Mouse (Mus musculus) intestine, embryonic 15.5 days (tissue): Measurements from ENCODE around the gene Enthd1. TPM values are rescaled to one million over a fixed set of nuclear protein-coding genes. Genes with fewer than 3 reads are reported as not detected.
"Not testable (repeated sequence)": the region's sequence is repeated elsewhere in the genome, so short reads cannot be mapped to it uniquely, and the experiment has no call there.

Experiments used
- ATAC-seq: fragments of 200-750 bp; cut with Nextera tagmentation; 2 replicates; pipeline ENCODE4 v1.8.0; 2017; ENCODE audit warnings: moderate TSS enrichment, moderate library complexity
- H3K27ac ChIP-seq: fragments of 300-500 bp; sonication (generic); 2 replicates; pipeline ENCODE4 v1.5.1; 2015; ENCODE audit warnings: mild to moderate bottlenecking, inconsistent platforms
- H3K27me3 ChIP-seq: fragments of 300-500 bp; sonication (generic); replicated peaks from 2 replicates; pipeline ENCODE4 v1.6.1; 2015; ENCODE audit warnings: inconsistent platforms
- H3K36me3 ChIP-seq: fragments of 300-500 bp; sonication (generic); 2 replicates; pipeline ENCODE4 v1.6.1; 2015; ENCODE audit warnings: inconsistent platforms
- H3K4me1 ChIP-seq: fragments of 300-500 bp; sonication (generic); replicated peaks from 2 replicates; pipeline ENCODE4 v1.6.1; 2015; ENCODE audit warnings: inconsistent platforms
- H3K4me2 ChIP-seq: fragments of 300-500 bp; sonication (generic); replicated peaks from 2 replicates; pipeline ENCODE4 v1.6.1; 2015; ENCODE audit warnings: mild to moderate bottlenecking, inconsistent platforms
- H3K4me3 ChIP-seq: fragments of 300-500 bp; sonication (generic); replicated peaks from 2 replicates; pipeline ENCODE4 v1.5.1; 2015; ENCODE audit warnings: inconsistent platforms
- H3K9ac ChIP-seq: fragments of 300-500 bp; sonication (generic); 2 replicates; pipeline ENCODE4 v1.6.1; 2015; ENCODE audit warnings: inconsistent platforms
- H3K9me3 ChIP-seq: fragments of 300-500 bp; sonication (generic); 2 replicates; pipeline ENCODE4 v1.6.1; 2016; ENCODE audit warnings: inconsistent platforms
- WGBS: fragments of 180-500 bp; shearing (Covaris S2); methylation state at CpG from one replicate; pipeline ENCODE4 v1.1.7; 2015; 5-methylcytosine and 5-hydroxymethylcytosine counted together
- polyA plus RNA-seq: library from polyadenylated mRNA; unstranded; fragments of >200 nt; fragmentation: Nextera tagmentation; extraction: Ambion mirVana; gene quantifications from 2 replicates; pipeline ENCODE4 v1.2.1, GENCODE M21; 2015

The Enthd1 gene
- polyA plus RNA-seq, 1 experiment from 2014 or later: not detected

- no peaks in the 10 kb centered on the region for H3K27me3 ChIP-seq
- no peak overlapping the region for H3K27ac ChIP-seq
- no peak overlapping the region for H3K4me3 ChIP-seq
- no peaks in the 10 kb centered on the region for H3K36me3 ChIP-seq
- ATAC-seq: no peak
- H3K9me3 ChIP-seq: no peaks in the 10 kb centered on the region
- 0 out of 2 replicates have a peak, but pooled peaks cover 4% of the 10 kb centered on the region for H3K4me1 ChIP-seq
- H3K9ac ChIP-seq: no peak overlapping the region
- H3K4me2 ChIP-seq: no peak overlapping the region
- WGBS: 93% methylated on average over 5 of the region's 5 CpGs
These were observed 45.0 kb downstream of the Enthd1 start for GRCm38 (mm10) chr15:80519931-80520330.

DNA sequence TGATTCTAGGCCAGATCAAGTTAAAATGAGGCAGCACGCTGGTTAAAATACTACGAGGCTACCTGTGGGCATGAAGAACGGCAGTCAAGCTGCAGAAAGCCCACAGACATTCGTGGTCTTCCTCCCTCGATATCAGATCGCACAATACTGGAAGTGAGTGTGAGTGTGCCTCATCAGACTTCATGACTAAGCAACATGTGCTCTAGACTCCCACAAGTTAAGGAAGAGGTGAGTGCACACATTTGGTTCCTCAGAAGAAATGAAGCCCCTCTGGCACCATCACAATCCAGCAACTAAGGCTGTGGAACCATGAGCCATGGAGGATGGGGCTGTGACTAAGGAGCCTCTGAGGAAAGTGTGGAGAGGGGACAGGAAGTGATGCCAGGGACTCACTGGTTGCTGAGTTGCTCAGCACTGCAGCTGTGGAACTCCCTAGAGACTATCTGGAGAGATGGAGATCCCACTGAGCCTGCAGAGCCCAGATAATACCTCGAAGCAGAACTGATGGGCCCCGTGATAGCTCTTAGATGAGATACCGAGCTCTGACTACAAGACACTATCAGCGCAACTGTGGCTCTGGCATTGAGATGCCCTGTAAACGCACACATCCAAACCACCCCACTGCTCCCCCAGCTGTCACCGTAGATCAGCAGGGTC lies 46.3 kb downstream of the Enthd1 start:
- Histone ChIP-seq H3K27ac (no peak overlapping the region), H3K9ac (0 out of 2 replicates have a peak overlapping the region, but pooled peaks have one; percentile 13), H3K4me3 (no peak overlapping the region), H3K36me3 (no peaks in the 10 kb centered on the region), H3K9me3 (no peaks in the 10 kb centered on the region), H3K4me1 (0 out of 2 replicates have a peak, but pooled peaks cover 4% of the 10 kb centered on the region), H3K4me2 (no peak overlapping the region), H3K27me3 (no peaks in the 10 kb centered on the region)
- 84% methylated on average over 12 of the region's 12 CpGs for WGBS
- no peak for ATAC-seq

DNA sequence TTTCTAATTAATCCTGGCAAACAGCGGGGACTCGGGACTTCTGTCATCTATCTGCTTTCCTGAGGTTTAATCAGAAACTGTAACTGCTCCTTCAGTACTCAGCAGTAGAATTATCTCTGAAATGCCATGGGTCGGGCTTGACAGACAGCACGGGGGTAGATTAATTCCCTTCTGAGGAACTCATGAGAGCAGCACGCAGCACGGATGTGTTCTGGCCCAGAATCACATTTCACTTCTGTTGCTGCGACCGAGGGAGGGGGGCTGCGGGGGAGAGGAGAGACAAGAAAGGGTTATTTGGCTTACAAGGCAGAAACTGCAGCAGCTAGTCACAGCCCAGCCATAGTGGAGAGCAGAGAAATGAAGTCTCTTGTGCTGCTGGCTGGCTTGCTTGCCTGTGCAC lies 47.0 kb downstream of the Enthd1 start:
- 0 out of 2 replicates have a peak, but pooled peaks have one; percentile 31 for ATAC-seq
- Histone ChIP-seq H3K9me3 (no peaks in the 10 kb centered on the region), H3K36me3 (no peaks in the 10 kb centered on the region), H3K27ac (no peak overlapping the region), H3K27me3 (no peaks in the 10 kb centered on the region), H3K4me2 (0 out of 2 replicates have a peak overlapping the region, but pooled peaks have one; percentile 28), H3K9ac (0 out of 2 replicates have a peak overlapping the region, but pooled peaks have one; percentile 13), H3K4me1 (0 out of 2 replicates have a peak, but pooled peaks cover 4% of the 10 kb centered on the region), H3K4me3 (no peak overlapping the region)
- 34% methylated on average over 9 of the region's 9 CpGs for WGBS

DNA sequence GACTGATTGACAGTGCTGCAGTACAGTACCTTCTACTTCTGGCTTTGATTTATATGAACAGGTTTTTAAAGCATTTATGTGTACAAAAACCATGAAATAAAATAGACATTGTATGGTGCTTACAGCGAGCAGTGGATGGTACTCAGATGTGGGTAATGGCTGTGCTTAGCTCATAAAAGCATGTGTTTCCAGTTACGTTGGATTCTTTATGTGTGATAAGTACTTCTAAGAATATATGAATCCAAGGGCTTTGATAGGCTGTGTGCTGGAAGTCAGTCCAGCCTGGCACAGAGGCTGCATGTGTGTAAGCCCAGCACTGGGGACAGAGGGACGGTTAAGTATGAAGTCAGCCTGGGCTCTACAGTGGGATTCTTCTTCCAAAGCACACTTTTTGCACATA lies 48.4 kb downstream of the Enthd1 start:
- H3K27me3 ChIP-seq: no peaks in the 10 kb centered on the region
- H3K9ac ChIP-seq: no peak overlapping the region
- H3K36me3 ChIP-seq: no peaks in the 10 kb centered on the region
- no peaks in the 10 kb centered on the region for H3K9me3 ChIP-seq
- 80% methylated on average over 3 of the region's 3 CpGs for WGBS
- H3K4me3 ChIP-seq: no peak overlapping the region
- no peak for ATAC-seq
- no peak overlapping the region for H3K27ac ChIP-seq
- H3K4me1 ChIP-seq: 0 out of 2 replicates have a peak, but pooled peaks cover 4% of the 10 kb centered on the region
- H3K4me2 ChIP-seq: no peak overlapping the region

DNA sequence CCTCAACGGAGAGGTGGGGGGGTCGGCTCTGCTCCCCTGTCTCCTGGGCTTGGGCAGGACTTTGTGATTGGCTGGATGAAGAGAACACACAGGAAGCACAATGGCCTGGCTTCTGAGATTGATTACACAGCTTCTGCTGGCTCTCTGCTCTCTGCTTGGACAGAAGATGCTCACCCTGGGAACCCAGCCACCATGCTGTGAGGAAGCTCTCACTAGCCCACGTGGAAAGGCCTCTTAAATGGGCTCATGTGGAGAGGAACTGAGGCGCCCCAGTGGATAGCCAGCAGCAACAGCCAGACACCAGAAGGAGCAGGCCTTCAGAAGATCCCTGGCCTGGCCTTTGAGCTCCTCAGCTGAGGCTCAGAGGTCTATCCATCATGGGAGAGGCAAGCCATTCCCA lies 59.9 kb downstream of the Enthd1 start:
- Histone ChIP-seq H3K4me2 (no peak overlapping the region), H3K4me3 (no peak overlapping the region), H3K4me1 (no peaks in the 10 kb centered on the region), H3K27ac (no peak overlapping the region), H3K36me3 (no peaks in the 10 kb centered on the region), H3K9ac (no peak overlapping the region), H3K27me3 (no peaks in the 10 kb centered on the region), H3K9me3 (no peaks in the 10 kb centered on the region)
- 29% methylated on average over 4 of the region's 4 CpGs for WGBS
- ATAC-seq: no peak

DNA sequence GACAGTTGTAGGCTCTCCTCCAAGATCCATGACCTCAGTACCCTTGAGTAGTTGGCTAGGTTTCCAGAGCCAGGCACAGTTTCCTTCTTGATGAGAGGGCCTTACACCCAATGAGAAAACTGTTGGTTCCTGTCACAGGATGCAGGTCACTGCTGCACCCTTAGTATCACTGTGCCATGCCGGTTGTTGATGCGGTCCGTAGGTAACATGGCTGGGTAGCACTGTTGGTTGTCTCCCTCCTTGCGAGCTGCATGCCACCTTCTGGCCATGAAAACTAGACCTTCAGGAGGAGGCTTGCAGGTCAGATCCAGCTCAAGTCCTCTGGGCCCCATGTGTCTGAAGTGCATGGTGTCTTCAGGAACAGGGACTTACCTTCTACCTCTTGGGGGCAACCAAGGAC lies 61.8 kb downstream of the Enthd1 start:
- H3K4me2 ChIP-seq, H3K27me3 ChIP-seq, H3K27ac ChIP-seq, H3K4me3 ChIP-seq, ATAC-seq, H3K9ac ChIP-seq, H3K36me3 ChIP-seq, H3K9me3 ChIP-seq, H3K4me1 ChIP-seq: not testable (repeated sequence)
- WGBS: 90% methylated on average over 4 of the region's 4 CpGs

- no peaks in the 10 kb centered on the region for H3K4me1 ChIP-seq
- no peaks in the 10 kb centered on the region for H3K9me3 ChIP-seq
- no peak overlapping the region for H3K4me2 ChIP-seq
- H3K27ac ChIP-seq: no peak overlapping the region
- no peak overlapping the region for H3K4me3 ChIP-seq
- no peaks in the 10 kb centered on the region for H3K36me3 ChIP-seq
- no peak for ATAC-seq
- no peaks in the 10 kb centered on the region for H3K27me3 ChIP-seq
- 84% methylated on average over 2 of the region's 2 CpGs for WGBS
- H3K9ac ChIP-seq: no peak overlapping the region
These were observed 62.2 kb downstream of the Enthd1 start for GRCm38 (mm10) chr15:80502741-80503140.

DNA sequence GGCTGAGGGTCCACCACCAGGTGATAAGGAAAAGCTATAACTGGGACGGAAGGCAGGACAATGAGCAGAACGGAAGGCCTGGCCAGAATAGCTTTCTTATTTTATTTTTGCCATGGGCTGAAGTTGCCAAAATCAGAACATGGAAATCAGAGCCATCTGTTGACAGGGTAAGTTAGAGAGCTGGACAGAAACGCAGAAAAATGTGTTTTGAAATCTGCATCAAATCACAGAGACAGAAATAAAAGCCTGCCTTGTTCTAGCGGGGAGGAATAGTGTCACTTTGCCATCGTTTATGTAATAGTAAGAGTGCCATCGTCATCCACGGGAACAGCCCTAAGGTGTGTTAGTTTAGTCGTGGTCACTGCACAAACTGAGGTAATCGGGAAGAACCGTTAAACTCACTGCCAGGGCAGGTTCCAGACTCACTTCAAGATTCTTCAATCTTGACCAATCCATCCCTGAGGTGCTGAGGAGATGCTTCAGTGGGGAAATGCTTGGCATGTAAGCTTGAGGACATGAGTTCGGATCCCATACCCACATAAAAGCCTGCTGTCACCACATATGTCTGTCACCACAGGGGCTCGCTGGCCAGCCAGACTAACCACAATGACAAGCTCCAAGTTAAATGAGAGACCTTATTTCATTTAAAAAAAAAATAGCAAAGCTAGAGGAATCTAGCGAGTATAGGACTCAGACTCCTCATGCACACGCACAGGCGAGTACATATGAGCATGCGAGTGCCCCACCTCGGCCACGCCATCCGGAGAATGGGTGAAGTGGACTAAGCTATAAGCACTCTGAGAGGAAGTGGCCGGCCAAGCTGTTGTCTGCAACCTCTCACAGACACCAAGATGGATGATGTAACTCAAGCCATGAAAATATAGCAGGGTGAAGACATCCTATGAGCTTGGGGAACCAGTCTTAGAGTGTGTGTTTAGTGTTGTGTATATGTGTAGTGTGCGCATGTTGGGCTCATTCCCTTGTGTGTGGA lies 63.6 kb downstream of the Enthd1 start:
- H3K4me2 ChIP-seq: no peak overlapping the region
- H3K4me3 ChIP-seq: no peak overlapping the region
- H3K36me3 ChIP-seq: no peaks in the 10 kb centered on the region
- 82% methylated on average over 21 of the region's 21 CpGs for WGBS
- no peak overlapping the region for H3K9ac ChIP-seq
- ATAC-seq: no peak
- H3K27me3 ChIP-seq: no peaks in the 10 kb centered on the region
- H3K27ac ChIP-seq: no peak overlapping the region
- H3K4me1 ChIP-seq: no peaks in the 10 kb centered on the region
- no peaks in the 10 kb centered on the region for H3K9me3 ChIP-seq

- H3K36me3 ChIP-seq: no peaks in the 10 kb centered on the region
- 78% methylated on average over 10 of the region's 10 CpGs for WGBS
- no peaks in the 10 kb centered on the region for H3K9me3 ChIP-seq
- no peaks in the 10 kb centered on the region for H3K27me3 ChIP-seq
- H3K9ac ChIP-seq: no peak overlapping the region
- no peak for ATAC-seq
- H3K27ac ChIP-seq: no peak overlapping the region
- no peak overlapping the region for H3K4me3 ChIP-seq
- no peaks in the 10 kb centered on the region for H3K4me1 ChIP-seq
- no peak overlapping the region for H3K4me2 ChIP-seq
These were observed 64.5 kb downstream of the Enthd1 start for GRCm38 (mm10) chr15:80500426-80500825.

GRCm38 (mm10) chr15:80497733-80498132 lies 67.2 kb downstream of the Enthd1 start:
- not testable (repeated sequence) for H3K9ac ChIP-seq, ATAC-seq, H3K4me3 ChIP-seq, H3K36me3 ChIP-seq, H3K27me3 ChIP-seq, H3K9me3 ChIP-seq, H3K27ac ChIP-seq, H3K4me2 ChIP-seq, H3K4me1 ChIP-seq
- 51% methylated on average over 3 of the region's 3 CpGs for WGBS

GRCm38 (mm10) chr15:80491505-80491904 lies 73.5 kb downstream of the Enthd1 start:
- Histone ChIP-seq H3K36me3 (no peaks in the 10 kb centered on the region), H3K4me1 (no peaks in the 10 kb centered on the region), H3K4me2 (no peak overlapping the region), H3K9me3 (no peaks in the 10 kb centered on the region), H3K4me3 (no peak overlapping the region), H3K27me3 (no peaks in the 10 kb centered on the region), H3K9ac (no peak overlapping the region), H3K27ac (no peak overlapping the region)
- WGBS: 75% methylated on average over 4 of the region's 4 CpGs
- no peak for ATAC-seq

DNA sequence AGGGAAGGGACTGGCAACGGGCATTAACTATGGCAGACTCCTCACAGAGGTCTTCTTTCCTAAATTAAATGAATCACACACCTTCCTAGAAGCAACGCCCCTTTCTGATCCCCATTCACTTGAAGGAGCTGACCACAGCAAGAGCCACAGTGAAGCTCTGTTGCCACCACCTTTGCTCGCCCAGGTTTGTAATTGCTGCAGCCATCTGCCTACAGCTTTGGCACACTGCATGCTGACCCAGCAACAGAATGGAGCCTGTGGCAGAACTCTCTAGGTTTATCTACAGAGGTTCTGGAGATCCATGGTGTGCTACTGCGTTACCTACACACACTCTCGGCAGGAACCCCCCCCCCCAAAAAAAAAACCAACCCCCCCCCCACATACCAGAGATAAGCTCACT lies 74.8 kb downstream of the Enthd1 start:
- Histone ChIP-seq H3K4me1 (no peaks in the 10 kb centered on the region), H3K4me3 (no peak overlapping the region), H3K36me3 (no peaks in the 10 kb centered on the region), H3K9ac (no peak overlapping the region), H3K27ac (no peak overlapping the region), H3K9me3 (no peaks in the 10 kb centered on the region), H3K27me3 (no peaks in the 10 kb centered on the region), H3K4me2 (no peak overlapping the region)
- 66% methylated on average over 5 of the region's 5 CpGs for WGBS
- ATAC-seq: no peak
